Mouse (Mus musculus) thymus, adult 2 months (tissue): ENCODE measurements at regions not wholly inside any gene's neighbourhood (a gene's known extent, or its start where the extent isn't known, plus 50 kb on each side); places are given as distances from the start of the nearest gene placed in this dataset.

Experiments used
- CTCF ChIP-seq: fragments of 200-500 bp; IDR thresholded peaks from 2 replicates; pipeline ENCODE4 v1.5.1; 2012; ENCODE audit warnings: mild to moderate bottlenecking, control low read depth, low read length, moderate library complexity, borderline replicate concordance; ENCODE audit not compliant: control insufficient read depth, poor library complexity, insufficient read depth; ENCODE audit errors: extremely low read depth
- POLR2A ChIP-seq: fragments of 200-500 bp; IDR thresholded peaks from 2 replicates; pipeline ENCODE4 v1.6.1; 2012; ENCODE audit warnings: mild to moderate bottlenecking, low read length, control low read depth, moderate library complexity; ENCODE audit not compliant: control insufficient read depth, poor library complexity, insufficient read depth; ENCODE audit errors: extremely low read depth

- no peak for TF ChIP-seq CTCF
- no peak for TF ChIP-seq POLR2A
Measured at GRCm38 (mm10) chr8:41472992-41473699, 56.3 kb upstream of the Frg1 start.
